Mouse (Mus musculus): Measurements from ENCODE around the gene Tmprss2. TPM values are rescaled to one million over a fixed set of nuclear protein-coding genes. Genes with fewer than 3 reads are reported as not detected.
"Not testable (repeated sequence)": the region's sequence is repeated elsewhere in the genome, so short reads cannot be mapped to it uniquely, and the experiment has no call there.

The Tmprss2 gene
- polyA plus RNA-seq, 1 experiment from 2014 or later: 12.0 TPM

- ATAC-seq (ENCODE audit: low read depth): no peak
- Histone ChIP-seq H3K4me1 (replicated peaks; ENCODE audit: control insufficient read depth, insufficient read depth, low read length) (no peaks in the 10 kb centered on the region), H3K27me3 (ENCODE audit: control insufficient read depth, insufficient read depth, low read depth, low read length) (no peaks in the 10 kb centered on the region), H3K4me3 (ENCODE audit: low read length) (no peak overlapping the region), H3K27ac (ENCODE audit: low read length) (no peak overlapping the region), H3K4me2 (ENCODE audit: low read depth, low read length) (no peak overlapping the region), H3K9me3 (ENCODE audit: control insufficient read depth, low read length) (no peaks in the 10 kb centered on the region), H3K9ac (ENCODE audit: low read length) (no peak overlapping the region), H3K36me3 (ENCODE audit: control insufficient read depth, insufficient read depth, low read length) (no peaks in the 10 kb centered on the region)
- WGBS: 68% methylated on average over 2 of the region's 2 CpGs
These were observed 10.4 kb downstream of the Tmprss2 start for GRCm38 (mm10) chr16:97600591-97600990.

DNA sequence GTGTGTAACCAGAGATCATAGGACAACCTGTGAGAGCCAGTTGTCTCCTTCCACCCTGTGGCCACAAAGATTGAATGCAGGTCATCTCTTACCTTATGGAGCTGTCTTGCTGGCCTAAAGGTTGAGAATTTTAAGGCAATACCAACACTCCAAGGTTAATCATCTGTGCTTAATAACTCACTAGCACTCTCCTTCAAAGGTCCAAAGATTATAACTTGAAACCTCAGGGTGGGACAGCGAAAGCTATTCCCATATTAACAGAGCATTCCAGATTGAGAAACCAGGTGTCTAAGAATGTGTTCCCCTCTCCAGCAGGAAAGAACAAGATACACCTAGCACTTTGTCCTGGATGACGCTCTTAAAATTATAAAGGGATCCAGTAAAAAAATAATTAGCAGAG, 12.9 kb downstream of the Tmprss2 start:
- WGBS: 86% methylated on average over 2 of the region's 2 CpGs
- Histone ChIP-seq H3K4me1 (replicated peaks; ENCODE audit: control insufficient read depth, insufficient read depth, low read length) (peaks cover 4% of the 10 kb centered on the region; the same call in 1 of the 2 replicates), H3K4me3 (ENCODE audit: low read length) (no peak overlapping the region), H3K27me3 (ENCODE audit: control insufficient read depth, insufficient read depth, low read depth, low read length) (no peaks in the 10 kb centered on the region), H3K9ac (ENCODE audit: low read length) (no peak overlapping the region), H3K4me2 (ENCODE audit: low read depth, low read length) (no peak overlapping the region), H3K36me3 (ENCODE audit: control insufficient read depth, insufficient read depth, low read length) (no peaks in the 10 kb centered on the region), H3K9me3 (ENCODE audit: control insufficient read depth, low read length) (no peaks in the 10 kb centered on the region), H3K27ac (ENCODE audit: low read length) (no peak overlapping the region)
- no peak for ATAC-seq (ENCODE audit: low read depth)

- H3K4me2 ChIP-seq (ENCODE audit: low read depth, low read length): no peak overlapping the region
- no peaks in the 10 kb centered on the region for H3K9me3 ChIP-seq (ENCODE audit: control insufficient read depth, low read length)
- H3K36me3 ChIP-seq (ENCODE audit: control insufficient read depth, insufficient read depth, low read length): no peaks in the 10 kb centered on the region
- H3K4me1 ChIP-seq (replicated peaks; ENCODE audit: control insufficient read depth, insufficient read depth, low read length): peaks cover 4% of the 10 kb centered on the region; the same call in 1 of the 2 replicates
- no peaks in the 10 kb centered on the region for H3K27me3 ChIP-seq (ENCODE audit: control insufficient read depth, insufficient read depth, low read depth, low read length)
- peak overlapping the region; percentile 52 for H3K27ac ChIP-seq (ENCODE audit: low read length)
- H3K9ac ChIP-seq (ENCODE audit: low read length): no peak overlapping the region
- WGBS: 33% methylated on average over 4 of the region's 4 CpGs
- H3K4me3 ChIP-seq (ENCODE audit: low read length): no peak overlapping the region
- peak; percentile 31; the same call in 1 of the 2 replicates for ATAC-seq (ENCODE audit: low read depth)
These were observed 17.0 kb downstream of the Tmprss2 start for GRCm38 (mm10) chr16:97593816-97594509.

DNA sequence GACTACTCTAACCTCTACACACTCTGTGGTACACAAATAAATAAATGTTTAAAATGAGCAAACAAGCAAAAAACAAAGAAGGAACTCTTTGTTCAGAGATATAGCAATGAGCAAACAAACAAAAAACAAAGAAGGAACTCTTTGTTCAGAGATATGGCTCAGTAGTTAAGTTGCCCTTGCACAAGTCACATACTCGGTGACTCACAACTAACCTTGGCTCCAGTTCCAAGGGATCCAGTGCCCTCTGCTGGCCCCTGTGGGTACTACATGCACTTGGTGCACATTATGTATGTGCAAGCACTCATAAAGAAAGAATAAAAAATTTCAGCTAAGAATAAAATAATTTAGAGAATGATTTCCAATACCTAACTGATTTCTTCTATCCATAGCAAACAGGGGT, 17.9 kb downstream of the Tmprss2 start:
- H3K36me3 ChIP-seq (ENCODE audit: control insufficient read depth, insufficient read depth, low read length): no peaks in the 10 kb centered on the region
- H3K9ac ChIP-seq (ENCODE audit: low read length): no peak overlapping the region
- H3K27me3 ChIP-seq (ENCODE audit: control insufficient read depth, insufficient read depth, low read depth, low read length): no peaks in the 10 kb centered on the region
- WGBS: 19% methylated on average over 1 of the region's 1 CpGs
- H3K4me1 ChIP-seq (replicated peaks; ENCODE audit: control insufficient read depth, insufficient read depth, low read length): peaks cover 4% of the 10 kb centered on the region; the same call in 1 of the 2 replicates
- H3K27ac ChIP-seq (ENCODE audit: low read length): no peak overlapping the region
- no peak for ATAC-seq (ENCODE audit: low read depth)
- no peaks in the 10 kb centered on the region for H3K9me3 ChIP-seq (ENCODE audit: control insufficient read depth, low read length)
- H3K4me3 ChIP-seq (ENCODE audit: low read length): no peak overlapping the region
- H3K4me2 ChIP-seq (ENCODE audit: low read depth, low read length): no peak overlapping the region

- WGBS: 88% methylated on average over 2 of the region's 2 CpGs
- Histone ChIP-seq H3K4me2 (ENCODE audit: low read depth, low read length) (no peak overlapping the region), H3K27ac (ENCODE audit: low read length) (no peak overlapping the region), H3K4me3 (ENCODE audit: low read length) (no peak overlapping the region), H3K9ac (ENCODE audit: low read length) (no peak overlapping the region), H3K4me1 (replicated peaks; ENCODE audit: control insufficient read depth, insufficient read depth, low read length) (peaks cover 4% of the 10 kb centered on the region; the same call in 1 of the 2 replicates), H3K27me3 (ENCODE audit: control insufficient read depth, insufficient read depth, low read depth, low read length) (no peaks in the 10 kb centered on the region), H3K36me3 (ENCODE audit: control insufficient read depth, insufficient read depth, low read length) (no peaks in the 10 kb centered on the region), H3K9me3 (ENCODE audit: control insufficient read depth, low read length) (no peaks in the 10 kb centered on the region)
- no peak for ATAC-seq (ENCODE audit: low read depth)
These were observed 19.5 kb downstream of the Tmprss2 start for GRCm38 (mm10) chr16:97591512-97591911.

DNA sequence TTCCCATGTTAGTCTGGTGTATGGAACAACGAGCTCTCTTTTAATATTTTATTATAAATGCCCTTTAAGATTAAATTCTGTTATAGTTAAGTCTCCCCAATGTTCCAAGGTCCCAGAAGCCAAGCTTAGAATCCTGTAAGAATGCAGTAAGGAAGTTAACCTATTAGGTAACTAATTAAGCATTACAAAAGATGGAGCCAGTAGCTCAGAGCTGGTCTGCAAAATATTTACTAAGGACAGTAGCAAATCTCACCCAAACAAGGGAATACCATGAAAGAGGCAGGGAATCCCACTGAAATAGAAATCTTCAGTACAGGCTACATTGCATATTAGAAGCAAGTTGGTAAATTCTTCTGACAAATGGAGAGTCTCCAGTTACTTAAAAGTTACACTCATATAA, 28.1 kb downstream of the Tmprss2 start:
- not testable (repeated sequence) for ATAC-seq (ENCODE audit: low read depth); H3K9ac ChIP-seq (ENCODE audit: low read length); H3K4me1 ChIP-seq (replicated peaks; ENCODE audit: control insufficient read depth, insufficient read depth, low read length); H3K9me3 ChIP-seq (ENCODE audit: control insufficient read depth, low read length); H3K27me3 ChIP-seq (ENCODE audit: control insufficient read depth, insufficient read depth, low read depth, low read length); H3K4me3 ChIP-seq (ENCODE audit: low read length); H3K4me2 ChIP-seq (ENCODE audit: low read depth, low read length); H3K27ac ChIP-seq (ENCODE audit: low read length); H3K36me3 ChIP-seq (ENCODE audit: control insufficient read depth, insufficient read depth, low read length)
- 66% methylated on average over 1 of the region's 1 CpGs for whole genome bisulfite sequencing

GRCm38 (mm10) chr16:97569426-97569825, 41.6 kb downstream of the Tmprss2 start:
- no peak for ATAC-seq (ENCODE audit: low read depth)
- no peaks in the 10 kb centered on the region for H3K4me1 ChIP-seq (replicated peaks; ENCODE audit: control insufficient read depth, insufficient read depth, low read length)
- no peaks in the 10 kb centered on the region for H3K9me3 ChIP-seq (ENCODE audit: control insufficient read depth, low read length)
- no peak overlapping the region for H3K4me2 ChIP-seq (ENCODE audit: low read depth, low read length)
- H3K4me3 ChIP-seq (ENCODE audit: low read length): no peak overlapping the region
- WGBS: 40% methylated on average over 1 of the region's 1 CpGs
- no peak overlapping the region for H3K9ac ChIP-seq (ENCODE audit: low read length)
- peaks cover 3% of the 10 kb centered on the region; the same call in 1 of the 2 replicates for H3K36me3 ChIP-seq (ENCODE audit: control insufficient read depth, insufficient read depth, low read length)
- no peaks in the 10 kb centered on the region for H3K27me3 ChIP-seq (ENCODE audit: control insufficient read depth, insufficient read depth, low read depth, low read length)
- H3K27ac ChIP-seq (ENCODE audit: low read length): no peak overlapping the region

- no peak overlapping the region for H3K9ac ChIP-seq (ENCODE audit: low read length)
- no peaks in the 10 kb centered on the region for H3K9me3 ChIP-seq (ENCODE audit: control insufficient read depth, low read length)
- H3K4me1 ChIP-seq (replicated peaks; ENCODE audit: control insufficient read depth, insufficient read depth, low read length): no peaks in the 10 kb centered on the region
- WGBS: 58% methylated on average over 9 of the region's 9 CpGs
- no peaks in the 10 kb centered on the region for H3K27me3 ChIP-seq (ENCODE audit: control insufficient read depth, insufficient read depth, low read depth, low read length)
- peaks cover 3% of the 10 kb centered on the region; the same call in 1 of the 2 replicates for H3K36me3 ChIP-seq (ENCODE audit: control insufficient read depth, insufficient read depth, low read length)
- no peak overlapping the region for H3K4me3 ChIP-seq (ENCODE audit: low read length)
- no peak for ATAC-seq (ENCODE audit: low read depth)
- no peak overlapping the region for H3K27ac ChIP-seq (ENCODE audit: low read length)
- no peak overlapping the region for H3K4me2 ChIP-seq (ENCODE audit: low read depth, low read length)
These were observed 42.3 kb downstream of the Tmprss2 start for GRCm38 (mm10) chr16:97568662-97569061.

GRCm38 (mm10) chr16:97544340-97544739, 66.7 kb downstream of the Tmprss2 start:
- Histone ChIP-seq H3K27me3 (ENCODE audit: control insufficient read depth, insufficient read depth, low read depth, low read length) (no peaks in the 10 kb centered on the region), H3K9ac (ENCODE audit: low read length) (no peak overlapping the region), H3K27ac (ENCODE audit: low read length) (no peak overlapping the region), H3K4me2 (ENCODE audit: low read depth, low read length) (no peak overlapping the region), H3K9me3 (ENCODE audit: control insufficient read depth, low read length) (peaks cover 4% of the 10 kb centered on the region; the same call in 1 of the 2 replicates), H3K36me3 (ENCODE audit: control insufficient read depth, insufficient read depth, low read length) (no peaks in the 10 kb centered on the region), H3K4me1 (replicated peaks; ENCODE audit: control insufficient read depth, insufficient read depth, low read length) (no peaks in the 10 kb centered on the region), H3K4me3 (ENCODE audit: low read length) (no peak overlapping the region)
- WGBS: 72% methylated on average over 4 of the region's 4 CpGs
- no peak for ATAC-seq (ENCODE audit: low read depth)

All from lung, embryonic 16.5 days (tissue).